Mouse (Mus musculus): ENCODE measurements around the gene Adgrl2. TPM values are rescaled to one million over a fixed set of nuclear protein-coding genes. Genes with fewer than 3 reads are reported as not detected.

Adgrl2 gene
- polyA plus RNA-seq, 1 experiment, result 6.6 TPM

DNA sequence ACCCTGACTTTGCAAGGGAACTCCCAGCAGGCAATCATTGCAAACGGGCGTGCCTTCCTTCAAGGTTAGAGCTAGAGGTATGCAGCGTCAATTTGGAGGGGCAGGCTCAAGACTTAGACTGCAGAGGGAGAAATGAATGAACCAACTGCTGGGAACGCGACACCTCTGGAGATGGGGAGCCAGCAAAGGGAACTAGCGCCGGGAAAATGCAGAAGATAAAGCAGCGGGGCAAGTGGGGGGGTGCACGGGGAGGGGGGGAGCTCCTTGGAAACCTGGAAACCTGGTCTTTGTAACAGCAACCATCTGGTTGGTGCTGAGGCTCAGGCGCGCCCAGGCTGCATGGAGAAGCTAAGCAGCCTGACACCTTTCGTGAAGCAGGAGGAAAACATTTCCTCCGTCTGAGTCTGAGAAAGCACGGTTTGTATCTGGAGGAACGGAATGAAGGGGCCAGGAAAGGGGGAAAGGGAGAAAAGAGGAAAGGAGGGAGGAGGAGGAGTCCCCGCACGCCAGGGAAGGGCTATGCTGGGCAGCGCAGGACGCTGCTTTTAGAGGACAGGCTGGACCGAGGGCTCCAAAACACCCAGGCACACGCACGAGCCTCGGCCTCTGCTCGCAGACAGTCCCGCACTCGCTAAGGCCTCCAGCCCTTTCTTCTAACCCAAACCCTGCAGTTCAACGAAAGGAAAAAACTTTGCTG, 3.3 kb downstream of the Adgrl2 start:
- H3K4me1 ChIP-seq (ENCODE audit: control insufficient read depth, insufficient read depth, insufficient read length), result peaks cover 10% of the 10 kb centered on the region
- no peak overlapping the region for H3K27ac ChIP-seq (ENCODE audit: insufficient read depth, low read length)
- H3K27me3 ChIP-seq (ENCODE audit: control insufficient read depth, insufficient read depth, low read length), result peaks cover 21% of the 10 kb centered on the region
- 3% methylated on average over 27 of the region's 27 CpGs for WGBS
- TF ChIP-seq POLR2A (IDR thresholded peaks at IDR 0.05; ENCODE audit: low read depth, low read length) (no peak), CTCF (IDR thresholded peaks at IDR 0.05; ENCODE audit: extremely low read depth, insufficient read depth, insufficient read length, insufficient replicate concordance) (no peak)
- peak overlapping the region; percentile 63 for H3K4me3 ChIP-seq (ENCODE audit: extremely low read depth, insufficient read depth, insufficient read length)
- H3K36me3 ChIP-seq (ENCODE audit: control insufficient read depth, insufficient read depth, low read length), result no peaks in the 10 kb centered on the region
- no peak for DNase-seq (ENCODE audit: low read depth in 1 of 2, low spot score in 2 of 2)

- WGBS, result 48% methylated on average over 17 of the region's 17 CpGs
- H3K4me3 ChIP-seq (ENCODE audit: extremely low read depth, insufficient read depth, insufficient read length), result no peak overlapping the region
- no peak for TF ChIP-seq CTCF (IDR thresholded peaks at IDR 0.05; ENCODE audit: extremely low read depth, insufficient read depth, insufficient read length, insufficient replicate concordance)
- DNase-seq (ENCODE audit: low read depth in 1 of 2, low spot score in 2 of 2), result no peak
- H3K36me3 ChIP-seq (ENCODE audit: control insufficient read depth, insufficient read depth, low read length), result no peaks in the 10 kb centered on the region
- H3K4me1 ChIP-seq (ENCODE audit: control insufficient read depth, insufficient read depth, insufficient read length), result peaks cover 10% of the 10 kb centered on the region
- H3K27ac ChIP-seq (ENCODE audit: insufficient read depth, low read length), result no peak overlapping the region
- H3K27me3 ChIP-seq (ENCODE audit: control insufficient read depth, insufficient read depth, low read length), result peaks cover 21% of the 10 kb centered on the region
Measured at GRCm38 (mm10) chr3:148986296-148986893, 4.0 kb downstream of the Adgrl2 start.

GRCm38 (mm10) chr3:148984326-148984725, 6.0 kb downstream of the Adgrl2 start:
- no peak overlapping the region for H3K4me3 ChIP-seq (ENCODE audit: extremely low read depth, insufficient read depth, insufficient read length)
- WGBS, result 83% methylated on average over 6 of the region's 6 CpGs
- peaks cover 13% of the 10 kb centered on the region for H3K27me3 ChIP-seq (ENCODE audit: control insufficient read depth, insufficient read depth, low read length)
- no peak overlapping the region for H3K27ac ChIP-seq (ENCODE audit: insufficient read depth, low read length)
- H3K4me1 ChIP-seq (ENCODE audit: control insufficient read depth, insufficient read depth, insufficient read length), result peaks cover 7% of the 10 kb centered on the region
- no peaks in the 10 kb centered on the region for H3K36me3 ChIP-seq (ENCODE audit: control insufficient read depth, insufficient read depth, low read length)
- no peak for DNase-seq (ENCODE audit: low read depth in 1 of 2, low spot score in 2 of 2)
- no peak for TF ChIP-seq CTCF (IDR thresholded peaks at IDR 0.05; ENCODE audit: extremely low read depth, insufficient read depth, insufficient read length, insufficient replicate concordance)
- TF ChIP-seq POLR2A (IDR thresholded peaks at IDR 0.05; ENCODE audit: low read depth, low read length), result no peak

DNA sequence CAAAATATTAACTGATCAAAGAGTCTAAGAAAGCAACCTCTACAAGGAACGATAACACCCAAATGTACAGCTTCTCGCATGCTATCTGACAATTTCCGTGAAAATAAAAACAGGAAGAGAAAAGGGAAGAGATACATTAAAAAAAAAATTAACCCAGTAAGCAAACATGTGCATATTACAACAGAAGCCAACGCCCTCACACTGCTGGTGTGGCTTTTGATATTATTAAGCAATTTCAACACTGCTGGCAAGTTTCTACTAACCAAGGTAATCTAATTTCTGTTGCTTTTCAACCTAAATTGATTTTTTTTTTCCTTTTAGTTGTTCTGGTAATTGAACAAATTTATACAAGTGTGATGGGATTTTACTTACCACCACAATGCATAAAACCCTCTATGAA, 8.0 kb downstream of the Adgrl2 start:
- no peaks in the 10 kb centered on the region for H3K36me3 ChIP-seq (ENCODE audit: control insufficient read depth, insufficient read depth, low read length)
- no peak overlapping the region for H3K4me3 ChIP-seq (ENCODE audit: extremely low read depth, insufficient read depth, insufficient read length)
- no peaks in the 10 kb centered on the region for H3K4me1 ChIP-seq (ENCODE audit: control insufficient read depth, insufficient read depth, insufficient read length)
- H3K27me3 ChIP-seq (ENCODE audit: control insufficient read depth, insufficient read depth, low read length), result peaks cover under 1% of the 10 kb centered on the region; the same call in 1 of the 2 replicates
- no peak overlapping the region for H3K27ac ChIP-seq (ENCODE audit: insufficient read depth, low read length)
- WGBS, result 59% methylated on average over 4 of the region's 4 CpGs
- TF ChIP-seq POLR2A (IDR thresholded peaks at IDR 0.05; ENCODE audit: low read depth, low read length) (no peak), CTCF (IDR thresholded peaks at IDR 0.05; ENCODE audit: extremely low read depth, insufficient read depth, insufficient read length, insufficient replicate concordance) (no peak)
- no peak for DNase-seq (ENCODE audit: low read depth in 1 of 2, low spot score in 2 of 2)

DNA sequence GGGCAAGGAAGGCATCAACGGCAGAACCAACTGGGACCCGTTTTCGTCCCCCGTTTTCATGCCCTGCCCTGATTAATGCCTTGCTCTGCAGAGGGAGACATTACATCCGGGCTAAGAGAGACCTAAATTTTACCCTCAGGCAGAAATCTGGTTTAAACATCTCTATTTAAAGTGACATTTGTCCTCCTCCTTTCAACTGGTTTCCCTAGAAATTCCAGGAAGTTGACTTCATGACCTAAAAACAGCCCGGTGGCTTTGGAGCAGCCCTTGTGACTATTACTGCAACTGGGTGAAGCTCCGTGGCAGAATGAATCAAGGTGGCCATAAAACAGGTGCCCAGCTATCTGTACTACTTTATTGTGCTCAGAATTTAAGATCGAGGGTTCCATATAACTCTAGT, 8.6 kb downstream of the Adgrl2 start:
- no peak for TF ChIP-seq POLR2A (IDR thresholded peaks at IDR 0.05; ENCODE audit: low read depth, low read length)
- no peak for TF ChIP-seq CTCF (IDR thresholded peaks at IDR 0.05; ENCODE audit: extremely low read depth, insufficient read depth, insufficient read length, insufficient replicate concordance)
- Histone ChIP-seq H3K27ac (ENCODE audit: insufficient read depth, low read length) (no peak overlapping the region), H3K4me3 (ENCODE audit: extremely low read depth, insufficient read depth, insufficient read length) (no peak overlapping the region), H3K36me3 (ENCODE audit: control insufficient read depth, insufficient read depth, low read length) (no peaks in the 10 kb centered on the region), H3K4me1 (ENCODE audit: control insufficient read depth, insufficient read depth, insufficient read length) (no peaks in the 10 kb centered on the region), H3K27me3 (ENCODE audit: control insufficient read depth, insufficient read depth, low read length) (no peaks in the 10 kb centered on the region)
- 69% methylated on average over 8 of the region's 8 CpGs for WGBS
- DNase-seq (ENCODE audit: low read depth in 1 of 2, low spot score in 2 of 2), result no peak

- DNase-seq (ENCODE audit: low read depth in 1 of 2, low spot score in 2 of 2), result no peak
- TF ChIP-seq POLR2A (IDR thresholded peaks at IDR 0.05; ENCODE audit: low read depth, low read length) (no peak), CTCF (IDR thresholded peaks at IDR 0.05; ENCODE audit: extremely low read depth, insufficient read depth, insufficient read length, insufficient replicate concordance) (no peak)
Measured at GRCm38 (mm10) chr3:148978541-148978940, 11.8 kb downstream of the Adgrl2 start.

DNA sequence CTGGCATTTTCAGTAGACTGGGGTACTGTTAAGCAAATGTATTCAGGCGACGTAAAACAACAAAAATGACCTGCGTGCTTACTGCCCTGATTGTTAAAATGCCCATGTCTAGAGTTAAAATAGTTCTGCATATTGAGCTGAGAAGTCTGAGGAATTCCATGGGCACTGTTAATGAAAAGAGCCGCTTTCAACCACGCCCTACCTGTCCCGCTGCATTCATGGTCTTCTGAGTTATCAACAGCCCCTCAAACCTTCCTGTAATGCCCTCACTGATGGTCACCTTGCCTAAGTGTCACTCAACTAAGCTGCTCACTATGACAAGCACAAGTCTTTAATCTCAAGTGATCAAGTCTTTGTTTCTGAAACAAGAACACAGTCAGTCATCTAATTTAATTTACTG, 12.5 kb downstream of the Adgrl2 start:
- Histone ChIP-seq H3K4me3 (ENCODE audit: extremely low read depth, insufficient read depth, insufficient read length) (no peak overlapping the region), H3K36me3 (ENCODE audit: control insufficient read depth, insufficient read depth, low read length) (no peaks in the 10 kb centered on the region), H3K4me1 (ENCODE audit: control insufficient read depth, insufficient read depth, insufficient read length) (no peaks in the 10 kb centered on the region), H3K27me3 (ENCODE audit: control insufficient read depth, insufficient read depth, low read length) (no peaks in the 10 kb centered on the region), H3K27ac (ENCODE audit: insufficient read depth, low read length) (no peak overlapping the region)
- WGBS, result 94% methylated on average over 6 of the region's 6 CpGs
- no peak for DNase-seq (ENCODE audit: low read depth in 1 of 2, low spot score in 2 of 2)
- TF ChIP-seq CTCF (IDR thresholded peaks at IDR 0.05; ENCODE audit: extremely low read depth, insufficient read depth, insufficient read length, insufficient replicate concordance), result no peak
- TF ChIP-seq POLR2A (IDR thresholded peaks at IDR 0.05; ENCODE audit: low read depth, low read length), result no peak

More at GRCm38 (mm10) chr3:148978541-148978940, 11.8 kb downstream of the Adgrl2 start:
- Histone ChIP-seq H3K4me1 (ENCODE audit: control insufficient read depth, insufficient read depth, insufficient read length) (no peaks in the 10 kb centered on the region), H3K4me3 (ENCODE audit: extremely low read depth, insufficient read depth, insufficient read length) (no peak overlapping the region), H3K36me3 (ENCODE audit: control insufficient read depth, insufficient read depth, low read length) (no peaks in the 10 kb centered on the region), H3K27me3 (ENCODE audit: control insufficient read depth, insufficient read depth, low read length) (no peaks in the 10 kb centered on the region), H3K27ac (ENCODE audit: insufficient read depth, low read length) (no peak overlapping the region)
- 56% methylated on average over 8 of the region's 8 CpGs for WGBS

Data from spleen, adult 2 months (tissue).